Mouse (Mus musculus) forebrain, embryonic 16.5 days (tissue): ENCODE measurements at regions not wholly inside any gene's neighbourhood (a gene's known extent, or its start where the extent isn't known, plus 50 kb on each side); places are given as distances from the start of the nearest gene placed in this dataset.

Experiments used
- ATAC-seq: fragments of 200-750 bp; cut with Nextera tagmentation; 2 replicates; pipeline ENCODE4 v1.8.0; 2017; ENCODE audit warnings: mild to moderate bottlenecking, moderate library complexity
- H3K27ac ChIP-seq: fragments of 300-500 bp; sonication (generic); 2 replicates; pipeline ENCODE4 v1.5.1; 2014; ENCODE audit warnings: low read length, control low read depth
- H3K27me3 ChIP-seq: fragments of 300-500 bp; sonication (generic); replicated peaks from 2 replicates; pipeline ENCODE4 v1.6.1; 2014; ENCODE audit warnings: low read length; ENCODE audit not compliant: control insufficient read depth, insufficient read depth
- H3K36me3 ChIP-seq: fragments of 300-500 bp; sonication (generic); 2 replicates; pipeline ENCODE4 v1.6.1; 2014; ENCODE audit not compliant: control insufficient read depth, insufficient read depth
- H3K4me1 ChIP-seq: fragments of 300-500 bp; sonication (generic); replicated peaks from 2 replicates; pipeline ENCODE4 v1.6.1; 2014; ENCODE audit warnings: low read length; ENCODE audit not compliant: control insufficient read depth, insufficient read depth
- H3K4me2 ChIP-seq: fragments of 300-500 bp; sonication (generic); 2 replicates; pipeline ENCODE4 v1.6.1; 2014; ENCODE audit warnings: mild to moderate bottlenecking, low read length, control low read depth
- H3K4me3 ChIP-seq: fragments of 300-500 bp; sonication (generic); replicated peaks from 2 replicates; pipeline ENCODE4 v1.5.1; 2014; ENCODE audit warnings: mild to moderate bottlenecking, low read length, control low read depth
- H3K9ac ChIP-seq: fragments of 300-500 bp; sonication (generic); replicated peaks from 2 replicates; pipeline ENCODE4 v1.6.1; 2014; ENCODE audit warnings: low read depth, low read length, control low read depth
- H3K9me3 ChIP-seq: fragments of 300-500 bp; sonication (generic); 2 replicates; pipeline ENCODE4 v1.6.1; 2016; ENCODE audit warnings: low read length; ENCODE audit not compliant: control insufficient read depth
- WGBS: fragments of 180-500 bp; shearing (Covaris S2); extraction: QIAGEN DNeasy Blood & Tissue Kit; methylation state at CpG from one replicate; pipeline ENCODE4 v1.1.7; 2014; 5-methylcytosine and 5-hydroxymethylcytosine counted together

GRCm38 (mm10) chr7:71873817-71874216, 432.6 kb downstream of the Mctp2 start:
- Histone ChIP-seq H3K36me3 (no peaks in the 10 kb centered on the region), H3K9me3 (no peaks in the 10 kb centered on the region), H3K4me3 (no peak overlapping the region), H3K4me1 (no peaks in the 10 kb centered on the region), H3K27ac (no peak overlapping the region), H3K9ac (no peak overlapping the region), H3K27me3 (no peaks in the 10 kb centered on the region), H3K4me2 (no peak overlapping the region)
- ATAC-seq = no peak
- WGBS = 75% methylated on average over 5 of the region's 5 CpGs

- Histone ChIP-seq H3K4me3 (no peak overlapping the region), H3K4me1 (no peaks in the 10 kb centered on the region), H3K27me3 (no peaks in the 10 kb centered on the region), H3K36me3 (no peaks in the 10 kb centered on the region), H3K9ac (no peak overlapping the region), H3K27ac (no peak overlapping the region), H3K4me2 (no peak overlapping the region), H3K9me3 (no peaks in the 10 kb centered on the region)
- ATAC-seq = no peak
- 65% methylated on average over 6 of the region's 6 CpGs for WGBS
Measured at GRCm38 (mm10) chr7:71872912-71873311, 433.5 kb downstream of the Mctp2 start.

GRCm38 (mm10) chr7:71867090-71867489, 439.3 kb downstream of the Mctp2 start:
- Histone ChIP-seq H3K9ac (no peak overlapping the region), H3K4me2 (no peak overlapping the region), H3K27me3 (no peaks in the 10 kb centered on the region), H3K36me3 (no peaks in the 10 kb centered on the region), H3K4me3 (no peak overlapping the region), H3K4me1 (peaks cover 9% of the 10 kb centered on the region), H3K27ac (no peak overlapping the region), H3K9me3 (no peaks in the 10 kb centered on the region)
- peak; percentile 72 for ATAC-seq
- WGBS = 11% methylated on average over 3 of the region's 3 CpGs

- Histone ChIP-seq H3K9me3 (no peaks in the 10 kb centered on the region), H3K36me3 (no peaks in the 10 kb centered on the region), H3K27ac (no peak overlapping the region), H3K9ac (no peak overlapping the region), H3K4me1 (peaks cover 9% of the 10 kb centered on the region), H3K4me3 (no peak overlapping the region), H3K4me2 (no peak overlapping the region), H3K27me3 (no peaks in the 10 kb centered on the region)
- peak; percentile 23; the same call in 1 of the 2 replicates for ATAC-seq
- WGBS = 10% methylated on average over 15 of the region's 15 CpGs
Measured at GRCm38 (mm10) chr7:71865371-71866166, 440.8 kb downstream of the Mctp2 start.

- H3K36me3 ChIP-seq = no peaks in the 10 kb centered on the region
- no peak overlapping the region for H3K9ac ChIP-seq
- ATAC-seq = no peak
- 87% methylated on average over 3 of the region's 3 CpGs for WGBS
- no peak overlapping the region for H3K4me2 ChIP-seq
- no peak overlapping the region for H3K4me3 ChIP-seq
- no peaks in the 10 kb centered on the region for H3K4me1 ChIP-seq
- H3K27ac ChIP-seq = no peak overlapping the region
- no peaks in the 10 kb centered on the region for H3K27me3 ChIP-seq
- no peaks in the 10 kb centered on the region for H3K9me3 ChIP-seq
Measured at GRCm38 (mm10) chr7:71852864-71853263, 453.5 kb downstream of the Mctp2 start.

- Histone ChIP-seq H3K4me2 (no peak overlapping the region), H3K36me3 (no peaks in the 10 kb centered on the region), H3K9me3 (no peaks in the 10 kb centered on the region), H3K27ac (no peak overlapping the region), H3K4me1 (no peaks in the 10 kb centered on the region), H3K27me3 (no peaks in the 10 kb centered on the region), H3K9ac (no peak overlapping the region), H3K4me3 (no peak overlapping the region)
- 82% methylated on average over 6 of the region's 6 CpGs for WGBS
- ATAC-seq = no peak
Measured at GRCm38 (mm10) chr7:71849174-71849573, 457.2 kb downstream of the Mctp2 start.

- Histone ChIP-seq H3K9me3 (no peaks in the 10 kb centered on the region), H3K4me3 (no peak overlapping the region), H3K4me2 (no peak overlapping the region), H3K9ac (no peak overlapping the region), H3K36me3 (no peaks in the 10 kb centered on the region), H3K27ac (no peak overlapping the region), H3K4me1 (no peaks in the 10 kb centered on the region), H3K27me3 (no peaks in the 10 kb centered on the region)
- no peak for ATAC-seq
- WGBS = 60% methylated on average over 6 of the region's 6 CpGs
Measured at GRCm38 (mm10) chr7:71837845-71838244, 468.6 kb downstream of the Mctp2 start.

GRCm38 (mm10) chr7:71831790-71832525, 474.4 kb downstream of the Mctp2 start:
- Histone ChIP-seq H3K27me3 (no peaks in the 10 kb centered on the region), H3K4me1 (no peaks in the 10 kb centered on the region), H3K27ac (no peak overlapping the region), H3K4me3 (no peak overlapping the region), H3K36me3 (no peaks in the 10 kb centered on the region), H3K4me2 (no peak overlapping the region), H3K9me3 (no peaks in the 10 kb centered on the region), H3K9ac (no peak overlapping the region)
- no peak for ATAC-seq
- 87% methylated on average over 3 of the region's 3 CpGs for WGBS

- no peak for ATAC-seq
- no peaks in the 10 kb centered on the region for H3K36me3 ChIP-seq
- WGBS = 32% methylated on average over 6 of the region's 6 CpGs
Measured at GRCm38 (mm10) chr7:71829567-71829966, 476.8 kb downstream of the Mctp2 start.

More at GRCm38 (mm10) chr7:71829567-71829966, 476.8 kb downstream of the Mctp2 start:
- Histone ChIP-seq H3K4me3 (no peak overlapping the region), H3K27ac (no peak overlapping the region), H3K27me3 (no peaks in the 10 kb centered on the region), H3K9ac (no peak overlapping the region), H3K4me1 (no peaks in the 10 kb centered on the region), H3K9me3 (no peaks in the 10 kb centered on the region), H3K4me2 (no peak overlapping the region)
